Comparison of ENCODE assay signal across 27 mouse cellular contexts in the genomic region with DNA sequence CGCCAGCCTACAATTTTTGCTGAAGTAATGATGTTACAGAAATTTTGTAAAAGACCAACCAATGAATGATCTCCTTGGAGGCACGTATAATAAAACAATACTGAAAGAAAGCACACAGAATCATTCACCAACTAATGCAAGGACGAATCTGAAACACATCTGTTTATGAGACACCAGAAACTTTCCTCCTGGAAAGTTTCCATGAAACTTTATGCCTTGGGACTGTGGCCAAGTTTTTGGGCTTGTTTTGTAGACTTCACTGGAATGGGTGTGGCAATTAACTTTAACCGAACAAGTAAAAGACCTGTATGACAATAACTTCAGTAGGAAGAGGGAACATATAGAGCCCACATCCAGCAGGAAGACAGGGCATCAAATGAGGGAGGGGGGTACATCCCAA.
DNase-seq lines count a peak whose midpoint lies in the region; ATAC-seq and TF ChIP-seq lines count a peak whose summit lies in the region.
"Had no signal": no experiment of that assay in that cellular context is flagged by ENCODE, and none has a peak within 500 bp of the region (broad histone marks: within the 10 kb centered on the region; RNA-seq: fewer than 3 reads in every experiment).

No protein-coding gene starts in this region.

- no peak overlapping the region for H3K4me3 ChIP-seq in limb, embryonic 14.5 days (replicated peaks; ENCODE audit: low read length)
- no peak overlapping the region for H3K4me3 ChIP-seq in limb, embryonic 10.5 days
- no peak overlapping the region for H3K4me3 ChIP-seq in myocyte
- H3K4me3 ChIP-seq: embryonic facial prominence, embryonic 13.5 days; embryonic facial prominence, embryonic 15.5 days; erythroblast, embryonic 14.5 days; forebrain, embryonic 10.5 days; forebrain, embryonic 12.5 days had no signal

- ATAC-seq in limb, embryonic 14.5 days (ENCODE audit: low FRiP score, low read depth), result no peak
- ATAC-seq: CD4-positive, CD25-positive, alpha-beta regulatory T cell, adult 4 months; forebrain, embryonic 14.5 days; forebrain, embryonic 16.5 days had no signal

- no peak overlapping the region for H3K27ac ChIP-seq in limb, embryonic 14.5 days (replicated peaks; ENCODE audit: low read depth, low read length)
- H3K27ac ChIP-seq in limb, embryonic 10.5 days, result no peak overlapping the region
- H3K27ac ChIP-seq: embryonic facial prominence, embryonic 13.5 days; embryonic facial prominence, embryonic 15.5 days; forebrain, embryonic 10.5 days; forebrain, embryonic 12.5 days had no signal

- H3K36me3 ChIP-seq in limb, embryonic 14.5 days (ENCODE audit: control insufficient read depth, insufficient read depth, low read length), result no peaks in the 10 kb centered on the region
- H3K36me3 ChIP-seq in limb, embryonic 10.5 days, result no peaks in the 10 kb centered on the region
- no peaks in the 10 kb centered on the region for H3K36me3 ChIP-seq in myocyte (ENCODE audit: control insufficient read depth, insufficient read depth)
- H3K36me3 ChIP-seq: embryonic facial prominence, embryonic 13.5 days; embryonic facial prominence, embryonic 15.5 days; forebrain, embryonic 10.5 days; forebrain, embryonic 12.5 days; G1E had no signal

- H3K27me3 ChIP-seq in limb, embryonic 14.5 days (ENCODE audit: control insufficient read depth, insufficient read depth, low read length), result no peaks in the 10 kb centered on the region
- no peaks in the 10 kb centered on the region for H3K27me3 ChIP-seq in limb, embryonic 10.5 days (ENCODE audit: low read depth, poor library complexity, severe bottlenecking)
- no peaks in the 10 kb centered on the region for H3K27me3 ChIP-seq in myocyte (ENCODE audit: control insufficient read depth, insufficient read depth, insufficient read length)
- H3K27me3 ChIP-seq: CH12.LX; embryonic facial prominence, embryonic 13.5 days; embryonic facial prominence, embryonic 15.5 days; forebrain, embryonic 12.5 days had no signal

- H3K4me1 ChIP-seq in limb, embryonic 14.5 days (ENCODE audit: control insufficient read depth, insufficient read depth, low read length), result 0 out of 2 replicates have a peak, but pooled peaks cover 8% of the 10 kb centered on the region
- no peaks in the 10 kb centered on the region for H3K4me1 ChIP-seq in limb, embryonic 10.5 days
- H3K4me1 ChIP-seq: embryonic facial prominence, embryonic 13.5 days; embryonic facial prominence, embryonic 15.5 days; forebrain, embryonic 10.5 days; forebrain, embryonic 12.5 days had no signal

- no peak overlapping the region for H3K9ac ChIP-seq in limb, embryonic 14.5 days (ENCODE audit: low read depth, low read length, severe bottlenecking)
- H3K9ac ChIP-seq: embryonic facial prominence, embryonic 13.5 days; embryonic facial prominence, embryonic 15.5 days; forebrain, embryonic 12.5 days had no signal

- no peaks in the 10 kb centered on the region for H3K79me2 ChIP-seq in myocyte (ENCODE audit: control insufficient read depth, insufficient read depth)

- no peak overlapping the region for H3K4me2 ChIP-seq in limb, embryonic 14.5 days (replicated peaks; ENCODE audit: low read depth, low read length, severe bottlenecking)
- H3K4me2 ChIP-seq in myocyte (ENCODE audit: low read depth), result peak overlapping the region; percentile 8
- H3K4me2 ChIP-seq: embryonic facial prominence, embryonic 13.5 days; embryonic facial prominence, embryonic 15.5 days; forebrain, embryonic 12.5 days had no signal

- WGBS in limb, embryonic 14.5 days, result 20% methylated on average over 4 of the region's 4 CpGs
- 83% methylated on average over 4 of the region's 4 CpGs for WGBS in limb, embryonic 10.5 days

- H3K9me3 ChIP-seq in limb, embryonic 14.5 days (ENCODE audit: control insufficient read depth, low read length), result no peaks in the 10 kb centered on the region
- no peaks in the 10 kb centered on the region for H3K9me3 ChIP-seq in limb, embryonic 10.5 days (replicated peaks)
- H3K9me3 ChIP-seq: embryonic facial prominence, embryonic 13.5 days; embryonic facial prominence, embryonic 15.5 days; forebrain, embryonic 10.5 days; forebrain, embryonic 12.5 days; G1E had no signal

- DNase-seq in limb, embryonic 14.5 days (ENCODE audit: low spot score), result peak; percentile 56
- DNase-seq in limb, embryonic 10.5 days (ENCODE audit: low spot score), result no peak
- peak; percentile 6 for DNase-seq in ovary, postnatal 14 days (ENCODE audit: low spot score)
- no peak for DNase-seq in ovary, adult 18-20 months (ENCODE audit: low spot score)
- DNase-seq in heart, postnatal 4 days, result no peak
- DNase-seq: adrenal gland, adult 2 months; adrenal gland, postnatal 10 days; adrenal gland, postnatal 25 days; B cell, adult 2 months; cerebellum, adult 11 months; cerebellum, adult 18-20 months; cerebellum, adult 8-10 months; cerebellum, adult 9-11 months; cerebellum, postnatal 14 days; cerebellum, postnatal 36 days; embryo, embryonic 11 days had no signal

- no peak overlapping the region for H3ac ChIP-seq in myocyte (ENCODE audit: control insufficient read depth, insufficient read length)

- TF ChIP-seq POLR2A in limb, embryonic 14.5 days (IDR thresholded peaks at IDR 0.05; ENCODE audit: borderline replicate concordance, extremely low read depth, insufficient read depth, insufficient read length), result no peak
- TF ChIP-seq POLR2A in myocyte (IDR thresholded peaks at IDR 0.05; ENCODE audit: insufficient read length, low read depth), result no peak

TF ChIP-seq in myocyte, 11 proteins besides CTCF, POLR2A, EP300 and RAD21:
- no peak for TF ChIP-seq CEBPB (IDR thresholded peaks at IDR 0.05; ENCODE audit: insufficient read depth, poor library complexity, severe bottlenecking)
- TF ChIP-seq POLR2AphosphoS2 (IDR thresholded peaks at IDR 0.05; ENCODE audit: insufficient read length, low read depth), result no peak
- TF ChIP-seq TCF12 (IDR thresholded peaks at IDR 0.05; ENCODE audit: insufficient read depth, poor library complexity, severe bottlenecking), result no peak
- TF ChIP-seq SRF (IDR thresholded peaks at IDR 0.05; ENCODE audit: control insufficient read depth, insufficient read length, low read depth), result no peak
- TF ChIP-seq E2F4 (IDR thresholded peaks at IDR 0.05; ENCODE audit: insufficient read depth), result no peak

Comparison
In these comparisons a context has a peak if more than half of its experiments do, and no peak if none do; other contexts are left out.
1. DNase-seq: peak in limb, embryonic 14.5 days (single experiment) and ovary, postnatal 14 days (single experiment); none in limb, embryonic 10.5 days (single experiment), ovary, adult 18-20 months (single experiment) and heart, postnatal 4 days (single experiment).